Mouse (Mus musculus) erythroblast, embryonic 14.5 days (primary cell): ENCODE measurements around the gene Gm17657.
"Not testable (repeated sequence)": the region's sequence is repeated elsewhere in the genome, so short reads cannot be mapped to it uniquely, and the experiment has no call there.

ENCODE experiments used
- GATA1 ChIP-seq: IDR thresholded peaks from 2 replicates; pipeline ENCODE4 v1.6.1; 2012; ENCODE audit warnings: low read length, inconsistent platforms, mixed read lengths
- TAL1 ChIP-seq: IDR thresholded peaks from 3 replicates; pipeline ENCODE4 v1.6.1; 2012; ENCODE audit warnings: low read length, inconsistent platforms, mixed read lengths

DNA sequence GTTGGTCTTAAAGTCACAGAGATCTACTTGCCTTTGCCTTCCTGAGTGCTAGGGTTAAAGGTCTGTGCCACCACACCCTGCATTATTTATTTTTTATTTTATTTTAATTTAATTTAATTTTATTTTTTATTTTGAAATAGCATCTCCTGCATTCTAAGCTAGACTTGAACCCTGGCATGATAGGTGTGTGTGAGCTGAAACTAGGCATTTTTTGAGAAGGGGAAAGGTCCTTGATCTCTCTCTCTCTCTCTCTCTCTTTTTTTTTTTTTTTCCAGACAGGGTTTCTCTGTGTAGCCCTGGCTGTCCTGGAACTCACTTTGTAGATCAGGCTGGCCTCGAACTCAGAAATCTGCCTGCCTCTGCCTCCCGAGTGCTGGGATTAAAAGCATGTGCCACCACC is 50.5 kb downstream of the Gm17657 start:
- not testable (repeated sequence) for TF ChIP-seq GATA1, TAL1
